Mouse (Mus musculus): Measurements from ENCODE around the gene Nr4a1.

DNA sequence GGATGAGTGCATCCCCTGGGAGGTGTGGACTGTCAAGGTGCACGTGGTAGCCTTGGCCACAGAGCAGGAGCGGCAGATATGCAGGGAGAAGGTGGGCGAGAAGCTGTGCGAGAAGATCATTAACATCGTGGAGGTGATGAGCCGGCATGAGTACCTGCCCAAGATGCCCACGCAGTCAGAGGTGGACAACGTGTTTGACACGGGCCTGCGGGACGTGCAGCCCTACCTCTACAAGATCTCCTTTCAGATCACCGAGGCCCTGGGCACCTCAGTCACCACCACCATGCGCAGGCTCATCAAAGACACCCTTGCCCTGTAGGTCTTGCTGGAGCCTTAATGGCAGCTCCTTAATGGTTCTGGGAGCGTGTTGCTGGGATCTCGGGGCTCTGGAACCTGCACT is 36.3 kb downstream of the Nr4a1 start:
- no peak for TF ChIP-seq POLR2A (IDR thresholded peaks at IDR 0.05; ENCODE audit: insufficient read depth, low read depth, low read length)
- TF ChIP-seq CTCF (IDR thresholded peaks at IDR 0.05; ENCODE audit: insufficient read depth, low read depth, low read length), result no peak

Data from olfactory bulb, adult 2 months (tissue).